Mouse (Mus musculus): ENCODE measurements around the gene Prpsap2.

DNA sequence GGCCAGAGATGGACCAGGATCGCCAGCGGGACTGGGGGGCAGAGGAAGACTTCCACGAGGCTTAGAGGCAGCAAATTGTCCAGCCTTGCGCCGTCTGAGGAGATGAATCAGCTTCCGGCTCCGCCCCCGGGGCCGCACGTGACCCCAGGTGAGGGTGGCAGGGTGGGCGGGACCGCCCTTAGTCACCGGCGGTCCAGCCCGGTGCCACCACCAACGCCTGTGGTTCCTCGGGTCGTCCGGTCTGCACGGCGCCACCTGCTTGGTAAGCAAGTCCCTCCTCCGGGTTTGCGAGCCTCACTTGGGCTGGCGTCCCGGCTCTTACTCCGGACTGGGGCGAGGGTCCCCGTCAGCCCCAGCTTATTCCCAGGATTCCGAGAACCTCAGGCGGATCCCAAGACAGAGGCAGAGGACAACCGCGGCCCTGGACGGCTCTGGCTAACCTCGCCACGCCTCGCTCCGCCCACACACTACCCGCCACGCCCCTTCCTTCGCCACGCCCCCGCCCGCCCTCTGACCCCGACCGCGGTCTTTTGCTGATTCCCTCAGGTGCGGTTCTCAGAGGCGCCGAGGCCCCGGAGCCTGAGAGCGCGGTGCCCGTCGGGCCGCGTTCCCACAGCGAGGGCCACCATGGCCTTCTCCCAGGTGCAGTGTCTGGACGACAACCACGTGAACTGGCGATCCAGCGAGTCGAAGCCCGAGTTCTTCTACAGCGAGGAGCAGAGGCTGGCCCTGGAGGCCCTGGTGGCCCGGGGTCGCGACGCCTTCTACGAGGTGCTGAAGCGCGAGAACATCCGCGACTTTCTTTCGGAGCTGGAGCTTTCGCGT lies 77.8 kb downstream of the Prpsap2 start, which contains the start of gene Fam83g:
- no peak for TF ChIP-seq CTCF (IDR thresholded peaks at IDR 0.05)
- no peak for TF ChIP-seq EP300 (IDR thresholded peaks at IDR 0.05; ENCODE audit: insufficient read depth, low read depth, low read length)
- no peak for TF ChIP-seq POLR2A (IDR thresholded peaks at IDR 0.05; ENCODE audit: insufficient read depth, low read depth, low read length)

Data from heart, adult 2 months (tissue).